Mouse (Mus musculus): ENCODE data around the gene Ddx42.

The Ddx42 gene

GRCm38 (mm10) chr11:106268326-106269059 lies 51.8 kb downstream of the Ddx42 start:
- peak; percentile 66 for DNase-seq (ENCODE audit: low spot score)

DNA sequence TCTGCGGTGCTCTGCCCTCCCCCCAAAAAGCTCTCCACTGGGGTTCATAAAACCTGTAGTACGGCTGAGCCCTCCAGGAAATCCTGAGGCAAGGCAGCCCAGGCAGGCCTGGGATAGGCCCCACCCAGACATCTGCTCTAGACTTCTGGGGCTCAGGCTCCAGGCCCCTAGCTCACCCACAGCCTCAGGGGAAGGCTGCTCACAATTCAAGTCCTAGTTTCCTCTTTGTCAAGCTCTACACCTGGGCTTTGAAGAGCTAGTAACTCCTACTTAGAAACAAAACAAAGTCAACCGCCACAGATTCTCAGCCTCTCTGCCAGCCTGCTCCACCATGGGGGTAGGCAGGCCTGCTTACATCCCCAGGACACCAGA lies 52.3 kb downstream of the Ddx42 start:
- DNase-seq (ENCODE audit: low spot score) = no peak

- DNase-seq (ENCODE audit: low spot score) = no peak
Observed at GRCm38 (mm10) chr11:106271131-106271793, 54.5 kb downstream of the Ddx42 start.

- DNase-seq (ENCODE audit: low spot score) = no peak
Observed at GRCm38 (mm10) chr11:106271794-106272643, 55.3 kb downstream of the Ddx42 start.

GRCm38 (mm10) chr11:106272644-106273310 lies 56.1 kb downstream of the Ddx42 start, which contains the start of gene Smarcd2:
Smarcd2 (minus strand) TSS chr11:106272972.
- DNase-seq (ENCODE audit: low spot score) = peak; percentile 100

GRCm38 (mm10) chr11:106273311-106273684 lies 56.6 kb downstream of the Ddx42 start:
- no peak for DNase-seq (ENCODE audit: low spot score)

DNA sequence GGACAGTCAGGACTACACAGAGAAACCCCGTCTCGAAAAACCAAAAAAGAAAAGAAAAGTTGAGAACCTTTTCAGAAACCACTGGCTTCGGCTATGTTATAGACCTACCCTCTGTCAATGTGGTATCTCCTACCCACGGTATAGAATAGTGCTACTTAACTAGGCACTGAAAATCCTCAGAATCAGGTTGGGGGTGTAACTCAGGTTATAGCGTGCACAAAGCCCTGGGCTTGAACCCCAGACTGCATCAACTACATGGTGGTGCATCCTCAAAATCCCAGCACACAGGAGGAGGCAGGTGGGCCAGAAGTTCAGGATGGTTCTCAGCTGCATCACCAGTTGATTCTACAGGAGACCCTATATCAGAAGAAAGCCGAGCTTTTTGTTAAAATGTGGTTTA lies 57.1 kb downstream of the Ddx42 start:
- DNase-seq (ENCODE audit: low spot score) = no peak

DNA sequence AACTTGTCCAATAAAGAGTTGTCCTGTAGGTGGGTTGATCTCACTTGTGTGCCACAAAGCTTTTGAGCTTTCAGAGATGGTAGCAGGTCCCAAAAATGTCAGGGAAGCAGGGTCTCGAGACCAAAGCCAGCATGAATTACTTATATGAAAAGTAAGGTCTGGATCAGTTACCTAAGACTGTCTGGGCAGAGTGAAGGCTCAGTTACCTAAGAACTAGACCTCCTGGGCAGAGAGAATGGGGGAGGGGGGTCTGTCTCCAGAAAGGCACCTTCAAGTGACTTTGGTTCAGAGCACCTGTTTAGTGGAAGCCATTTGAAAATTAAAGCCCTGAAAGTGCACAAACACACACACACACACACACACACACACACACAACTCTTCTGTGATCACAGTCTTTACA lies 57.6 kb downstream of the Ddx42 start:
- no peak for DNase-seq (ENCODE audit: low spot score)

GRCm38 (mm10) chr11:106274971-106275411 lies 58.3 kb downstream of the Ddx42 start:
- DNase-seq (ENCODE audit: low spot score) = peak; percentile 50

DNA sequence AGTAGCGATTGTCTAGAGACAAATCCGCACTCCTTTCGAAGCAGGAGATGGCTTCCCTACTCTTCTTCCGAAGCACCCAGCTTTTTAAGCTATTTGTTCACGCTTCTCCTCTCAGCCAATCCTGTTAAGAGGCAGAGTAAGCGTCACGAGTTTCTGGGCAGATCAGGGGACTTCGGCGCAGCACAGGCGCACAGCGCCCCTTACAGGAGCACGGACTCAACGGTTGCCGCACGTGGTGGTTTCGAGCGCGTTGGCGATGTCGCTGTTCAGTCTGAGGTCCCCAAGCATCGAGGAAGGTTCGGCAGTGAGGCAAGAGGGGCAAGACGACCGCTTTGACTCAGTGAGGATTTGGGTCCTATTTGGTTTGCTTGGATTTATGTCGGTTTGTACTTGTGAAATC lies 59.7 kb downstream of the Ddx42 start, which contains the start of gene Tcam1:
Tcam1 (plus strand) TSS at position 219 of the 400 bp plus-strand sequence.
- peak; percentile 79 for DNase-seq (ENCODE audit: low spot score)

- DNase-seq (ENCODE audit: low spot score) = no peak
Observed at GRCm38 (mm10) chr11:106282452-106282851, 65.7 kb downstream of the Ddx42 start.

DNA sequence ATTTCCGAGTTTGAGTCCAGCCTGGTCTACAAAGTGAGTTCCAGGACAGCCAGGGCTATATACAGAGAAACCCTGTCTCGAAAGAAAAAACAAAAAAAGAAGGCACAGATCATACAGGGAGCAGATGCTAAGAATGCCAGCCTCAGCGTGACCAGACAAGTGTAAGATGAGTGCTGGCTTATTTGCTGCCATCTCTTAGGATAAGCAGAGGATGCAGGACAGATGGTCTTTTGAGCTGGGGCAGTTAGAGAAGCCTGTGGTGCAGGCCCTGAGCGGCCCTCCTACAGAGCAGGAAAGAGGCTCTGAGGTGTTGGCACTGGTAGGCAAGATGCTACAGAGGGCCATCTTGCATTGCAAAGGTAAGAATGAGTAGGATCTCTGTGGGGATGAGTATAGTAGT lies 66.6 kb downstream of the Ddx42 start:
- DNase-seq (ENCODE audit: low spot score) = no peak

- DNase-seq (ENCODE audit: low spot score) = no peak
Observed at GRCm38 (mm10) chr11:106284126-106284525, 67.4 kb downstream of the Ddx42 start.

GRCm38 (mm10) chr11:106286206-106286605 lies 69.5 kb downstream of the Ddx42 start:
- DNase-seq (ENCODE audit: low spot score) = no peak

DNA sequence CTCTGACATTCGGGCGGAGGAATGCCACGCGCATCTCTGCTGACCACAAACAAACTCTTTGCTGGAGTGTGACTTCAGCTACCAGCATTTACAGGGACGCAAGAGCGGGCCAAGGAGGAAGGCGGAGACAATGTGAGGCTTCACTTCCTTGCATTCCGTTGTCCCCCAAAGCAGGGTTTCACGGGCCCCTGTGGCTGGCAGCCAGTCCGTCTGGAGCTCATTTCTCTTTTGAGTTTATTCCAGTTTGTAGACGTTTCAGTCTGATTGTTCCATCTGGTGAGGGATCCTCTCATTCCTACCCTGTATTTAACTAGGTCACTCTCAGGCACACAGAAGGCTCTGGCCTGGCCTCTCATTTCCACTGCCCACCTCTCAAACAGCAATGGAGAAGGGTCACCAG lies 70.3 kb downstream of the Ddx42 start:
- DNase-seq (ENCODE audit: low spot score) = no peak

- DNase-seq (ENCODE audit: low spot score) = no peak
Observed at GRCm38 (mm10) chr11:106289369-106289768, 72.6 kb downstream of the Ddx42 start.

- no peak for DNase-seq (ENCODE audit: low spot score)
Observed at GRCm38 (mm10) chr11:106290376-106290775, 73.7 kb downstream of the Ddx42 start.

- DNase-seq (ENCODE audit: low spot score) = no peak
Observed at GRCm38 (mm10) chr11:106291861-106292260, 75.1 kb downstream of the Ddx42 start.

Data from ovary, adult 18-20 months (tissue).